ENCODE assay signal across 24 mouse cellular contexts in genomic region chr6:122665866-122666265, GRCm38 (mm10). TPM values are rescaled to one million over a fixed set of nuclear protein-coding genes. Genes with fewer than 3 reads are reported as not detected.
DNase-seq lines count a peak whose midpoint lies in the region; ATAC-seq and TF ChIP-seq lines count a peak whose summit lies in the region.
"Had no signal": no experiment of that assay in that cellular context is flagged by ENCODE, and none has a peak within 500 bp of the region (broad histone marks: within the 10 kb centered on the region; RNA-seq: fewer than 3 reads in every experiment).

No protein-coding gene starts in this region.

- H3K4me3 ChIP-seq in heart, embryonic 16.5 days (ENCODE audit: low read length): no peak overlapping the region
- H3K4me3 ChIP-seq in heart, embryonic 12.5 days: no peak overlapping the region
- no peak overlapping the region for H3K4me3 ChIP-seq in midbrain, postnatal 0 days (ENCODE audit: low read depth, low read length)
- no peak overlapping the region for H3K4me3 ChIP-seq in midbrain, embryonic 14.5 days (replicated peaks; ENCODE audit: low read depth, low read length)
- H3K4me3 ChIP-seq: forebrain, embryonic 10.5 days; gastrocnemius, adult 2 months; heart, embryonic 15.5 days; hindbrain, embryonic 15.5 days; midbrain, embryonic 12.5 days; neural tube, embryonic 13.5 days had no signal

- no peak for ATAC-seq in heart, embryonic 16.5 days (replicated peaks; ENCODE audit: extremely low read depth, insufficient read depth, low FRiP score)
- ATAC-seq in heart, embryonic 12.5 days (ENCODE audit: insufficient number of reproducible peaks, low FRiP score): no peak
- ATAC-seq in midbrain, postnatal 0 days (ENCODE audit: low FRiP score): no peak
- no peak for ATAC-seq in midbrain, embryonic 14.5 days (ENCODE audit: low FRiP score, low TSS enrichment)
- ATAC-seq: intestine, postnatal 0 days; liver, postnatal 0 days had no signal

- no peaks in the 10 kb centered on the region for H3K9me3 ChIP-seq in heart, embryonic 16.5 days (replicated peaks; ENCODE audit: control insufficient read depth, low read length)
- H3K9me3 ChIP-seq in heart, embryonic 12.5 days (replicated peaks): no peaks in the 10 kb centered on the region
- no peaks in the 10 kb centered on the region for H3K9me3 ChIP-seq in midbrain, postnatal 0 days (ENCODE audit: low read length)
- H3K9me3 ChIP-seq in midbrain, embryonic 14.5 days (ENCODE audit: control insufficient read depth, low read length): no peaks in the 10 kb centered on the region
- H3K9me3 ChIP-seq: forebrain, embryonic 10.5 days; heart, embryonic 15.5 days; hindbrain, embryonic 15.5 days; midbrain, embryonic 12.5 days; neural tube, embryonic 13.5 days had no signal

- no peaks in the 10 kb centered on the region for H3K36me3 ChIP-seq in heart, embryonic 16.5 days (ENCODE audit: control insufficient read depth, insufficient read depth)
- no peaks in the 10 kb centered on the region for H3K36me3 ChIP-seq in heart, embryonic 12.5 days
- no peaks in the 10 kb centered on the region for H3K36me3 ChIP-seq in midbrain, postnatal 0 days (ENCODE audit: insufficient read depth, low read length)
- H3K36me3 ChIP-seq in midbrain, embryonic 14.5 days (ENCODE audit: control insufficient read depth, insufficient read depth, low read length): no peaks in the 10 kb centered on the region
- H3K36me3 ChIP-seq: forebrain, embryonic 10.5 days; heart, embryonic 15.5 days; hindbrain, embryonic 15.5 days; midbrain, embryonic 12.5 days; neural tube, embryonic 13.5 days had no signal

- no peak overlapping the region for H3K9ac ChIP-seq in heart, embryonic 16.5 days (ENCODE audit: low read length)
- H3K9ac ChIP-seq in heart, embryonic 12.5 days: no peak overlapping the region
- no peak overlapping the region for H3K9ac ChIP-seq in midbrain, postnatal 0 days (replicated peaks; ENCODE audit: low read length, poor library complexity, severe bottlenecking)
- H3K9ac ChIP-seq in midbrain, embryonic 14.5 days (replicated peaks; ENCODE audit: low read length): no peak overlapping the region
- H3K9ac ChIP-seq: heart, embryonic 15.5 days; hindbrain, embryonic 15.5 days; liver, postnatal 0 days; midbrain, embryonic 12.5 days; neural tube, embryonic 13.5 days had no signal

- TF ChIP-seq CTCF in midbrain, postnatal 0 days (IDR thresholded peaks at IDR 0.05): no peak

- 21% methylated on average over 7 of the region's 7 CpGs for WGBS in heart, embryonic 16.5 days
- 29% methylated on average over 7 of the region's 7 CpGs for WGBS in heart, embryonic 12.5 days
- WGBS in midbrain, postnatal 0 days: 68% methylated on average over 7 of the region's 7 CpGs
- WGBS in midbrain, embryonic 14.5 days: 86% methylated on average over 7 of the region's 7 CpGs

- DNase-seq in adrenal gland, adult 2 months: peak; percentile 16
- no peak for DNase-seq in adrenal gland, postnatal 25 days
- peak; percentile 20 to 26 for DNase-seq in kidney, adult 8-10 months
- DNase-seq in kidney, adult 11 months: no peak
- DNase-seq in midbrain, postnatal 0 days (ENCODE audit: low spot score): peak; percentile 36
- no peak for DNase-seq in midbrain, embryonic 14.5 days
- DNase-seq: cerebellum, adult 11-12 months; gastrocnemius, adult 2 months; liver; liver, postnatal 0 days; right cerebral cortex, adult 18-20 months had no signal

- H3K4me2 ChIP-seq in heart, embryonic 16.5 days (ENCODE audit: low read depth, low read length): 0 out of 2 replicates have a peak overlapping the region, but pooled peaks have one; percentile 9
- H3K4me2 ChIP-seq in heart, embryonic 12.5 days: no peak overlapping the region
- no peak overlapping the region for H3K4me2 ChIP-seq in midbrain, postnatal 0 days (ENCODE audit: low read depth, low read length, poor library complexity, severe bottlenecking)
- H3K4me2 ChIP-seq in midbrain, embryonic 14.5 days (ENCODE audit: low read length): no peak overlapping the region
- H3K4me2 ChIP-seq: heart, embryonic 15.5 days; hindbrain, embryonic 15.5 days; midbrain, embryonic 12.5 days; neural tube, embryonic 13.5 days had no signal

- H3K27ac ChIP-seq in heart, embryonic 16.5 days (ENCODE audit: low read length): no peak overlapping the region
- no peak overlapping the region for H3K27ac ChIP-seq in heart, embryonic 12.5 days (ENCODE audit: poor library complexity, severe bottlenecking)
- no peak overlapping the region for H3K27ac ChIP-seq in midbrain, postnatal 0 days (ENCODE audit: low read depth, low read length)
- H3K27ac ChIP-seq in midbrain, embryonic 14.5 days (replicated peaks; ENCODE audit: low read depth, low read length): no peak overlapping the region
- H3K27ac ChIP-seq: forebrain, embryonic 10.5 days; gastrocnemius, adult 2 months; heart, embryonic 15.5 days; hindbrain, embryonic 15.5 days; midbrain, embryonic 12.5 days; neural tube, embryonic 13.5 days had no signal

- H3K4me1 ChIP-seq in heart, embryonic 16.5 days (ENCODE audit: control insufficient read depth, insufficient read depth, low read length): peaks cover 12% of the 10 kb centered on the region
- peaks cover 18% of the 10 kb centered on the region for H3K4me1 ChIP-seq in heart, embryonic 12.5 days (replicated peaks)
- 0 out of 2 replicates have a peak, but pooled peaks cover 2% of the 10 kb centered on the region for H3K4me1 ChIP-seq in midbrain, postnatal 0 days (ENCODE audit: insufficient read depth, low read length)
- no peaks in the 10 kb centered on the region for H3K4me1 ChIP-seq in midbrain, embryonic 14.5 days (ENCODE audit: control insufficient read depth, insufficient read depth, low read length)

- peaks cover 12% of the 10 kb centered on the region for H3K27me3 ChIP-seq in heart, embryonic 16.5 days (ENCODE audit: control insufficient read depth, insufficient read depth, low read length)
- H3K27me3 ChIP-seq in heart, embryonic 12.5 days (replicated peaks): peaks cover 30% of the 10 kb centered on the region
- no peaks in the 10 kb centered on the region for H3K27me3 ChIP-seq in midbrain, postnatal 0 days (ENCODE audit: insufficient read depth, low read length)
- H3K27me3 ChIP-seq in midbrain, embryonic 14.5 days (ENCODE audit: control insufficient read depth, insufficient read depth, low read length): no peaks in the 10 kb centered on the region

RNA-seq across cellular contexts. Expression of gene Dppa3, which starts 39.7 kb away (rescaled TPM):
- not detected for total RNA-seq in adrenal gland, adult 2 months (2021)
- polyA plus RNA-seq in adrenal gland, adult 2 months (2012; rRNA removed): not detected in 2 replicates
- not detected in 2 replicates for total RNA-seq in adrenal gland, postnatal 25 days (2021)
- not detected in 2 replicates for polyA plus RNA-seq in heart, embryonic 16.5 days (2015; fragmentation: Nextera tagmentation; extraction: Ambion mirVana)
- polyA plus RNA-seq in heart, embryonic 12.5 days (2016; fragmentation: Nextera tagmentation; extraction: Ambion mirVana): not detected in 2 replicates
- total RNA-seq in midbrain, postnatal 0 days (2014; rRNA removed): not detected in 2 replicates
- not detected in 2 replicates for polyA plus RNA-seq in midbrain, postnatal 0 days (2015; fragmentation: Nextera tagmentation; extraction: Ambion mirVana)
- not detected in 2 replicates for polyA plus RNA-seq in midbrain, embryonic 14.5 days (2014; fragmentation: Nextera tagmentation; extraction: Ambion mirVana)
- total RNA-seq: gastrocnemius, adult 2 months; granulocyte monocyte progenitor cell, adult 5-6 weeks; layer of hippocampus, adult 8-10 months; left cerebral cortex, postnatal 36 days; MEL had no signal
- polyA plus RNA-seq: forebrain, embryonic 10.5 days; heart, embryonic 15.5 days; hindbrain, embryonic 15.5 days; intestine, postnatal 0 days; midbrain, embryonic 12.5 days; neural tube, embryonic 13.5 days; small intestine, adult 2 months had no signal

RNA-seq across cellular contexts. Expression of gene Nanog, which starts 41.4 kb away (rescaled TPM):
- not detected for total RNA-seq in adrenal gland, adult 2 months (2021)
- not detected in 2 replicates for polyA plus RNA-seq in adrenal gland, adult 2 months (2012; rRNA removed)
- not detected in 2 replicates for total RNA-seq in adrenal gland, postnatal 25 days (2021)
- polyA plus RNA-seq in heart, embryonic 16.5 days (2015; fragmentation: Nextera tagmentation; extraction: Ambion mirVana): 0.54 and 1.1 TPM in 2 replicates
- polyA plus RNA-seq in heart, embryonic 12.5 days (2016; fragmentation: Nextera tagmentation; extraction: Ambion mirVana): 0.49 and 0.86 TPM in 2 replicates
- 0.09 and 0.16 TPM in 2 replicates for total RNA-seq in midbrain, postnatal 0 days (2014; rRNA removed)
- polyA plus RNA-seq in midbrain, postnatal 0 days (2015; fragmentation: Nextera tagmentation; extraction: Ambion mirVana): 0.07 and 0.10 TPM in 2 replicates
- polyA plus RNA-seq in midbrain, embryonic 14.5 days (2014; fragmentation: Nextera tagmentation; extraction: Ambion mirVana): 0.11 TPM in 1 of 2 replicates, not detected in the other
- total RNA-seq: gastrocnemius, adult 2 months; granulocyte monocyte progenitor cell, adult 5-6 weeks; left cerebral cortex, postnatal 36 days; MEL had no signal
- polyA plus RNA-seq: liver, postnatal 0 days; small intestine, adult 2 months had no signal

RNA-seq across cellular contexts. Expression of gene Gdf3, which starts 56.0 kb away (rescaled TPM):
- not detected for total RNA-seq in adrenal gland, adult 2 months (2021)
- 0.04 and 0.08 TPM in 2 replicates for polyA plus RNA-seq in adrenal gland, adult 2 months (2012; rRNA removed)
- total RNA-seq in adrenal gland, postnatal 25 days (2021): not detected in 2 replicates
- 0.06 and 0.18 TPM in 2 replicates for polyA plus RNA-seq in heart, embryonic 16.5 days (2015; fragmentation: Nextera tagmentation; extraction: Ambion mirVana)
- polyA plus RNA-seq in heart, embryonic 12.5 days (2016; fragmentation: Nextera tagmentation; extraction: Ambion mirVana): 0.14 and 0.28 TPM in 2 replicates
- not detected in 2 replicates for total RNA-seq in midbrain, postnatal 0 days (2014; rRNA removed)
- not detected in 2 replicates for polyA plus RNA-seq in midbrain, postnatal 0 days (2015; fragmentation: Nextera tagmentation; extraction: Ambion mirVana)
- 0.13 TPM in 1 of 2 replicates, not detected in the other for polyA plus RNA-seq in midbrain, embryonic 14.5 days (2014; fragmentation: Nextera tagmentation; extraction: Ambion mirVana)
- total RNA-seq: gastrocnemius, adult 2 months; layer of hippocampus, adult 8-10 months; left cerebral cortex, postnatal 36 days had no signal
- polyA plus RNA-seq: midbrain, embryonic 12.5 days; neural tube, embryonic 13.5 days; small intestine, adult 2 months had no signal

Comparison
In these comparisons a context has a peak if more than half of its experiments do, and no peak if none do; other contexts are left out.
1. DNase-seq: peak in adrenal gland, adult 2 months (single experiment), kidney, adult 8-10 months (2 of 2) and midbrain, postnatal 0 days (single experiment); none in adrenal gland, postnatal 25 days (single experiment), kidney, adult 11 months (single experiment) and midbrain, embryonic 14.5 days (single experiment).